Mouse (Mus musculus) right cerebral cortex, postnatal 14 days (tissue): ENCODE results near the gene Tenm3.

Experiments
- DNase-seq: peaks from one replicate; pipeline ENCODE4 v3.0.0; 2022

Gene Tenm3

GRCm38 (mm10) chr8:48445690-48446089 is 398.1 kb downstream of the Tenm3 start:
- DNase-seq, result no peak

- DNase-seq, result no peak
These were observed 404.3 kb downstream of the Tenm3 start for GRCm38 (mm10) chr8:48439491-48439890.

DNA sequence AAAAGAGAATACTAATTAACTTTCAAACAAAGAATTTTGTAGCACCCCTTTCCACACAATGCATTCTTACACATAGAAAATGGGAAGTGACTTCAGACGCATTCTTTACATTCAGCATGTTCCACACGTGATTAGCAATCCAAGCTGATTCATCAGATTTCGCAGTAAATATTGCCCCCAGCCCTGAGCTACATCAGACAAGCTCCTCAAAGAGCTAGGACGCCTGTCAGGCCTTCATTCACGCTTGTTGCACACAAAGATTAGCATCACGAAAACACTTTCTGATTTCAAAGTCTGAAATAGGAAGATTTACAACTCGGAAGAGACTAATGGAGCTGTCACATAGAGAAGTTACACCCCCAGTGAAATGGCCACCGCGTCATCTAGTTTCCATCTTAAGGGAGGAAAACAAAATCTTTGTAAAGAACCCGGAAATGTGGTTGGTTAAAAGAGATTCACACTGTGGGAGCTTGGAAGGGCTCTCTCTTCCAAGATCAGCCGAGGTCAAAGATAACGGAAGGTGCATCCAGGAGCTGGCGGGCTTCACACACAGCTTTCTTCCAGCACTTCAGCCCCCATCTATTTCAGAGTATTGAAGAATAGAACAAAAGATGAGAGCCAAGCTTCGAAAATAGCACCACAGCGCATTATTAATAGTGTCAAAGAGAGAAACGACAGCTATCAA is 406.1 kb downstream of the Tenm3 start:
- DNase-seq, result no peak

- no peak for DNase-seq
These were observed 418.6 kb downstream of the Tenm3 start for GRCm38 (mm10) chr8:48425101-48425500.

DNA sequence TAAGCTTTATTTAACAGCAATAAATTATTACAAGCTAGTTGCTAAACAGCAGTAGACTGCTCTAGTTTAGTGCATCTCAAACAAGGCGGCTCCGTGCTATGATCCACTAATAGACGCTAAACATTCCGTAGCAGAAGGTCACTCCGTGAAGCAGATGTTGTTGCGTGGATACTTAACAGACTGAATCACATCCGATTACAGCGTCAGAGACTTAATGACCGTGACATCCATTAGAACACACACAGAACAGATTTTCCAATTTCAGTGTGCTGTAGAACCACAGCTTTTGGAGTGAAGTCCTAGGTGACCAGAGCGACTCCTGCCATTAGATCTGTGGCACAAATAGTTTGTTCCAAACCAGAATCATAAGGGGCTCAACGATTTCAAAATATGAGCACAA is 426.0 kb downstream of the Tenm3 start:
- no peak for DNase-seq

DNA sequence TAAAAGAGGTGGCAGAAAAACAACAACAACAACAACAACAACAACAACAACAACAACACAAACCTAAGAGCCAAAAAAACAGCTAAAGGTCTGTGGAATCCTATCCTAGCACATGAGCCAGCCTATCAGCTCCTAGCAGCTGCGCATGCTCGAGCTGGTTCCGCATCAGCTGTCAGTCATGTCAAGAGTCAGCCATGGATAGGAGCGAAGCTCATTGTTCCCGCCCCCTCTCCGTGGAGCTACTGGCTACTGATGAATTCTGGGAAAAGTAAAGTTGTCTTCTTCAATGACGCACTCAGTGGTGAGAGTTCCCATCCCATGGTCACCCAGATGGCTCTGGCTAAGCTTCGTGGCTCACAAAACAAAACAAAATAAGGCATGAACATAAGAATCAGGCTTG is 432.8 kb downstream of the Tenm3 start:
- DNase-seq, result no peak

GRCm38 (mm10) chr8:48400572-48400972 is 443.2 kb downstream of the Tenm3 start:
- DNase-seq, result no peak

GRCm38 (mm10) chr8:48385833-48386232 is 457.9 kb downstream of the Tenm3 start:
- DNase-seq, result no peak

DNA sequence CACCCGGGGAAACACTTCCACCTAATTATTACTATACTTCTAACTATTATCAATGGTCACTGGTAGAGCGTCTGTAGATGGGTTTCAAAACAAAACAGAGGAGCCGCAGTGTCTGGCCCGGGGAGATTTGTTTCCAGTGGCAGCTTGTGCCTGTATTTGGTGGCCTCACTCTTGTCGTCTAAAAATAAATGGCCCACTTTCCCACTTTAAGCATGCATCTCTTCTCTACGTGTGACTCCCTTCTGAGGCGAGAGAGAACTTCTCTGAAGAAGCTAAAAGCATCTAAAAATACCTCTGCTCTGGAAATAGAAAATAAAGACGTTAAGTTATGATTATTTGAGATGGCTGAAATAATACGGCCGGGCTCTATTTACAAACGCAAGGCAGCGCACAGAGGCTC is 463.7 kb downstream of the Tenm3 start:
- no peak for DNase-seq

DNA sequence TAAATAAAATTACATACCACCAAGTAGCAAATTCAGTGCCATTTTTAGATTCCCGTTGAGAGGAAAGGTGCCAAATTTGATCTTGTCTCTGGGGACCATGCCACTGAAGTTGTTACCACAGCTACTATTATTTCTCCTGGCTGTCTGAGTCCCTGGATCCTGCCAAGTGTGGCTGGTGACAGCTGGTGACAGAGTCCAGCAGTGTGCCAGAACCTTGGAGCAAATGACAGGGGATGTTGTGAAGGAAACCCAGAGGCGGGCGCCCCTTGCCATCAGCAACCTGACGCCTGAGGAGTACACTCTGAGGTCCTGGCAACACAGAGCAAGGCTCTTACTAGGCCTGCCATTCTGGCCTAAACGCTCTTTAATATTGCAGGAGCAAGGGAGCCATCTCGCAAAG is 467.0 kb downstream of the Tenm3 start:
- DNase-seq, result no peak

DNA sequence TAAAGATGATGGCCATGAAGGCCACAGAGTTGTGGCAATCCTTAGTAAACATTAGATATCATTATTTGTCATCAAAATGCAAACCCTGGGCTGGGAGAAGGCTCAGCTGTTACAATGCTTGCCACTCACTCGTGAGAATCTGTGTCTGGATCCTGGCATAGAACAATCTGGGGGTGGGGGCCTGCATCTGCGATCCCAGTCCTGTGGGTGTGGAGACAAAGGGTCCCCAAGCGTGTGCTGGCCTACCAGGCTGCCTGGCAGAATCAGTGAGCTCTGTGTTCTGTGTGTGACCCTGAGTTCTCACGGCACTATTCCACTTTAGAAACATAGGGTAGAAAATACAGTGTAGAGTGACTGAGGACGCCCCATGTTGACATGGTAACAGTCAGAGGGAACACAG is 468.6 kb downstream of the Tenm3 start:
- no peak for DNase-seq

DNA sequence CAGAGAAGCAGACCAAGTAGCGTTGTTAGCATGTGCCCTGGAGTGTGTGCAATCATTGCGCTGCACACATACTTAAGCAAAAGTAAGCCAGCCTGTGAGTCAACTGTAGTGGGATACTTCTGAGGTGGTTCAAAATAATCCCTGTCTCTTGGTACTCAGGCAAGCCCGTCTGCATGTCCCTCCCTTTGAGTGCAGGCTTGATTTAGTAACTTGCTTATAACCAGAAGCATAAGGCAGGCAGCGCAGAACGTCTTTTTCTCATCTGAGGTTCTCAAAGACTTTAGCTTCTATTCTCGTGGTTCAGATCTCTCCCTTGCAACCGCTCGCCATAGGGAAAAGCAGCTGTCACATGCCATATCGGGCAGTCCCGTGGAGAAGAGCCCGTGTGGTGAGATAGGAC is 470.3 kb downstream of the Tenm3 start:
- DNase-seq, result no peak

DNA sequence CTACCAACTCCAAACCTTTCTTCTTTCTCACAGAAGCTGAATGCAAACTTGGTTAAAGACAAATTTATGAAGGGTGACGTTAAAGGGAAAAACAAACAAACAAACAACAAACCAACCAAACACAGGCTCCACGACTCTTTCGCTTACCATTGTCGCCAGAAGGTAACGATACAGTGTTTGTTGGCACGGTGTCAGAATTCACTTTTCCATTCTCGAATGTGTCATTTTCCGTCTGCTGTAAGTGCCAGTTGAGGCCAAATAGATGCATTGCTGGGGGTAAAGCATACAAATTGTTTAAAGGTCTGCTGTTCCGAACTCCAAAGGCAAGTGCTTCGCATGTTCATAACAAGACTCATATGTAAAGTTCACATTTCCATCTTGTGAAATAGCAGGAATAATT is 476.6 kb downstream of the Tenm3 start:
- DNase-seq, result no peak

DNA sequence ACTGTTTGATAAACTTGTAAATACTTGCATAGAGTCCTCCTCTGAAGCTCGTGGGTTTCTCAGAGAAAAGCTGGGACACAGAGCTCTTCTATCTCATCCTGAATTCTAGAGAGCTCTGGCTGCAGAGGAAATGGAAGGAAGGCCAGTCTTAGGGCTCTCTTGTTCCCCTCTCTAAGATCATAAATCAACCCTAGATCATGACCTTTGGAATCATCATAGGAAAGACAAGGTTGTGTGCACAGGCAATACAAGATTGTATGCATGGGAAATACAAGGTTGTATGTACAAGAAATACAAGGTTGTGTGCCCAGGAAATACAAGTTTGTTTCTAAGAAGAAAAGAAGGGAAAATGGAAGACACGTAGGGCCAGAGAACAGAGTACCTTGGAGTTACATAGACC is 486.9 kb downstream of the Tenm3 start:
- DNase-seq, result no peak

- no peak for DNase-seq
These were observed 490.3 kb downstream of the Tenm3 start for GRCm38 (mm10) chr8:48353458-48353857.

DNA sequence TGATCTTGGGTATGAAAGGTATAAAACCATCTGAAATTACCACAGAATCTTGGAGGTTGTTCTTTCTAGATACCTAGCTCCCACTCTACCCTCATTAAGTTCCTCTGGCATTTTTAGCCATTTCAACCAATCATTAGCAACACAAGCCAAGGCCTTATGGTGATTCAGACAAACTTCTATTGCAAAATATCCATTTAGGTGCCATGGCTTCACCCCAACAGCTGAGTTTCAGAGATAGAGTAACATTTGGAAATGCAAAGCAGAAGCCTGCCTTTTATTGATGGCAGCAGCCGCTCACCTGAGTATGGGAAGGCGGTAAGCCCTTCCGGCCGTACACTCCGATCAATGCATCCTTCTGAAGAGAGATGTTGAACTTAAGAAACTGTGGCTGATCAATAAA is 494.9 kb downstream of the Tenm3 start:
- no peak for DNase-seq

- DNase-seq, result no peak
These were observed 495.4 kb downstream of the Tenm3 start for GRCm38 (mm10) chr8:48348386-48348785.

GRCm38 (mm10) chr8:48343067-48343420 is 500.7 kb downstream of the Tenm3 start:
- no peak for DNase-seq

DNA sequence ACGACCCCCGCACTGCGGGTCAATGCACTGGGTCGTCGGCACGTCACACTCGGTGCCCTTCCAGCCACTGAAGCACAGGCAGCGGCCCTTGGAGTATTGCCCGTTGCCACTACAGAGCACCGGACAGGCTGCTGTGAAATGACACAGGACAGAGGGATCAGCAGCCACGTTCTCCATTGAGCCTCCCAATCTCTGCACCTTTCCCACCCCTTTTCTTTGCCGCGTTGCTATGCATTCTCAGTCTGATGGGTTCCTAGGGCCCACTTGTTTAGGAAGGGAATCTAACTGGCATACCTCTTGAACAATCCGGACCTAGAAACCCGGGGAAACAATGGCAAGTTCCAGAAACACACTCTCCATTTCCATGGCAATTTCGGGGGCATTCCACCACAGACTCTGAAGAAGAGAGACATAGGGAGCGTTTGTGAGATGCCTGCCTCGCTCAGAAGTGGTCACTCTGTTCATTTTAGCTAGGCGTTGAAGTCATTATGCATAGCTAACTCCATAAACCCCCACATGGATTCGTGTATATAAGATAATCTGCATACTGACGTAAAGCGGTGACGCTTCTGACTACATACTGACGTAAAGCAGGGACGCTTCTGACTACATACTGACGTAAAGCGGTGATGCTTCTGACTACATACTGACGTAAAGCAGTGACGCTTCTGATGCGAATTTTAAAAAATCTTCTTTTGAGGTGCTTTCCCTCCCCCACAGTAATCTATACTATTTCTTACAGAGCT is 501.3 kb downstream of the Tenm3 start:
- no peak for DNase-seq

GRCm38 (mm10) chr8:48341692-48342091 is 502.1 kb downstream of the Tenm3 start:
- DNase-seq, result no peak

DNA sequence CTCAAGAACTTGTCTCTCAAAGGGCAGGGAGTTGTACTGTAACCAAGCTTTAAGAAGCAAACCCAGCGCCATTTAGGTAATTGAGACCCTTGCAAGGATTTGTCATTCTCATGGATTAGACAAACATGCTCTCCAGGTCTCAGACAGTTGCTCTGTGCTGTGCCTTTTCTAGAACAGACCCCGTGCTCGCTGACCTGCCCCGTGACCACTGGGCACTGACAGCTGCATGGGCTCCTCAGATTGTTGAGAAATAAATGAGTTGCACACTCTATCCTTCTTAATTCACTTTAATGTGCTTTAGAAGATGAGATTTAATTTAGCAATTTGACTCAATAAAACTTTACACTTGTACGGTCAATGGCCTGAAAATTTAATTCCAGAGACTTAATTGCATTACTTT is 502.5 kb downstream of the Tenm3 start:
- DNase-seq, result no peak

DNA sequence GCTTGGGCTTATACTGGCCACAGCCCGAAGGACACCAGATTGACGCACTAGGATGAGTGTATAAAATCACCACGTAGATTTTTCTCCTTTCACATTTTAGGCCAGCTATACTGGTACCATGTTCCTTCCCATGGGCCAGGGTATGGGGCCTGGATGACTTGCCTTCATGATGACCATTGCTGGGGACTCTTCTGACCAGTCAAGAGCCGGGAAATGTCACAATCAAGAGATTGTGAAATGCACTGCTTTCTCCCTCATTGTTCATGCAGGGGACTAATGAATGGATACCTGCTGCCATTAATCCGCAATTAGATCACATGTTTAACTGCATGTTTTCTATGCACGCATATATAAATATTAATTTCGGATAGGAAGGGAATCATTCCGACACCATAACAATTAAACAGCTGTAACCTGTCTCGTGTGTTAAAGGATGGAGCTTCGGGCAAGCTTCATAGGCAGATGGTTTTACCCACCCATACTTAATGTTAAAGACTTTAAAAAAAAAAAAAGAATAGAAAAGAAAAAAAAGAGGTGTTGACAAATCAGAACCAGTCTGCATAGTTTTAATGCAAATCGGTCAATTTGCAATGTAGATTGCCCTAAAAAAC is 521.0 kb downstream of the Tenm3 start:
- no peak for DNase-seq

- DNase-seq, result no peak
These were observed 521.5 kb downstream of the Tenm3 start for GRCm38 (mm10) chr8:48322240-48322639.

DNA sequence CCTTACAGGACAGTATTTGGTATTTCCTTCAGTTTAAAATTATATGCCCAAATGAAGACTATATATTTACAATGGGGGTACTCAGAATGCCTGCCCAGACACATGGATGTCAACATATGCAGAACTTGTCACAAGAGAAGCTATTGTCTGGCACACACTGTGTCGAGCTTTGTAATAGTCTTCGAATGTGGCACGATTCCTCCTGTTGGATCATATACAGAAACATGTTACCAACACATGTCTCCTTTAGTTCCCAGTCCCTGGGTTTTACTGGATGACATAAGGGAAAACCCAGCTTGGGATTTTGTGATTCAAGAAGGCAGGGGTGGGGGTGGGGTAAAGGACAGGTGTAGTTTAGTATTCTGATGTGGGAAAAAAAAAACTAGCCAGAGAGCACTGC is 524.1 kb downstream of the Tenm3 start:
- no peak for DNase-seq

DNA sequence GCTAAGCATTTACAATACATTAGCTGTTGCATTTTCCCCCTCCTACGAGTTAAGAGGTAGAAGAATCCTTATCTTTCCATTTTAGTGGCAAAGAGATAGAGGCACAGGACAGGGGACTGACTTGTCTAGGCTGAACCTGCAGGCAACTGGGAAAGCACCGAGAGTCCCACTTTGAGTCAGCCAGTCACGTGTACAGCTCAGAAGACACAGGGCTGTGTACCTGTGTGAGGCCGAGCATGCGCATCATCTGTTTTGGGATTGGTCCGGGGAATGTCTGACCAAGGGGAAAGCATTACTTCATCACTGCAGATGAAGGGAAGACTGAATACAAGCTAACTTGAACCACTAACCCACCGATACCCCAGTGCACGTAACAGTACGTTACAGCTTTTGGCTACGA is 526.3 kb downstream of the Tenm3 start:
- DNase-seq, result no peak
